ENCODE assay signal across 38 mouse cellular contexts in the genomic region with DNA sequence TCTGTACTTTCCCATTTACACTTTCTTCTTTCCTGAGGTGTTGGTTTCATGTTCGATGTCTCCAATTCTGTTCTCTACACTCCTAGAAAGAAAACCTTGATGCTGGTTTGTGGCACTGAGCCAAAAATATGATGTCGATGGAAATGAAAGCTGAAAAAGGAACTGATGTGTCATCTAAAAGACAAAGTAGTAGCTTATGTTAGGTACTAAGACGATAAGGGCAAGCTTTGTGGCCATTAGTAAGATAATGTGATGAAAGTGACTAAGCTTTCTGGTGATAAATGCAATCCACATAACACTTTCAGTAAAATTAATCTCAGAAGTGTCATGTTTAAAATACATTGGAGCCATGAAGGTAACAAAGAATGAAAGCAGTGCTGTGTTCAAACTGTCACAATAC. TPM values are rescaled to one million over a fixed set of nuclear protein-coding genes. Genes with fewer than 3 reads are reported as not detected.
"Had no signal": no experiment of that assay in that cellular context is flagged by ENCODE, and none has a peak within 500 bp of the region (broad histone marks: within the 10 kb centered on the region; RNA-seq: fewer than 3 reads in every experiment).

No protein-coding gene starts in this region.

- H3K36me3 ChIP-seq: heart, embryonic 13.5 days; heart, embryonic 15.5 days; intestine, embryonic 15.5 days; limb, embryonic 10.5 days; limb, embryonic 12.5 days; liver, embryonic 13.5 days had no signal

- H3K9me3 ChIP-seq: heart, embryonic 13.5 days; heart, embryonic 15.5 days; intestine, embryonic 15.5 days; limb, embryonic 10.5 days; limb, embryonic 12.5 days; liver, embryonic 13.5 days had no signal

- ATAC-seq: hindbrain, embryonic 16.5 days; inflammation-experienced regulatory T-cells, adult 6 months; intestine, embryonic 15.5 days; intestine, postnatal 0 days had no signal

- H3K9ac ChIP-seq: heart, embryonic 13.5 days; heart, embryonic 15.5 days; hindbrain, embryonic 14.5 days; intestine, embryonic 15.5 days; limb, embryonic 12.5 days; liver, embryonic 13.5 days had no signal

- H3K4me2 ChIP-seq: heart, embryonic 11.5 days; heart, embryonic 13.5 days; heart, embryonic 15.5 days; hindbrain, embryonic 14.5 days; intestine, embryonic 15.5 days; limb, embryonic 12.5 days; liver, embryonic 11.5 days; liver, embryonic 13.5 days had no signal

- H3K4me1 ChIP-seq: heart, embryonic 13.5 days; heart, embryonic 15.5 days; intestine, embryonic 15.5 days; limb, embryonic 10.5 days; limb, embryonic 12.5 days; liver, embryonic 13.5 days had no signal

- H3K4me3 ChIP-seq: heart, embryonic 13.5 days; heart, embryonic 15.5 days; intestine, embryonic 15.5 days; layer of hippocampus, adult 2 months; left cerebral cortex, adult 2 months; limb, embryonic 10.5 days; limb, embryonic 12.5 days; liver, embryonic 13.5 days had no signal

- H3K27me3 ChIP-seq: heart, embryonic 13.5 days; heart, embryonic 15.5 days; intestine, embryonic 15.5 days; limb, embryonic 12.5 days; liver, embryonic 13.5 days had no signal

- H3K27ac ChIP-seq: heart, embryonic 13.5 days; heart, embryonic 15.5 days; hindbrain, embryonic 14.5 days; intestine, embryonic 15.5 days; layer of hippocampus, adult 2 months; left cerebral cortex, adult 2 months; limb, embryonic 10.5 days; limb, embryonic 12.5 days; liver, embryonic 13.5 days had no signal

- DNase-seq: gastrocnemius, postnatal 14 days; gastrocnemius, postnatal 36 days; heart, adult 18-20 months; heart, postnatal 14 days; heart, postnatal 36 days; kidney, adult 18-20 months; kidney, adult 8-10 months; kidney, postnatal 10 days; kidney, postnatal 25 days; kidney, postnatal 4 days; liver; liver, embryonic 13.5 days had no signal

RNA-seq across cellular contexts. Expression of a gene that starts 2.4 kb away (rescaled TPM):
- total RNA-seq: gastrocnemius, adult 18-20 months; gastrocnemius, adult 8-10 months; gastrocnemius, postnatal 14 days; gastrocnemius, postnatal 36 days; heart, adult 18-20 months; heart, postnatal 14 days; heart, postnatal 36 days; hematopoietic stem cell, adult 5-6 weeks; layer of hippocampus, adult 2 months; layer of hippocampus, postnatal 10 days; layer of hippocampus, postnatal 25 days; left cerebral cortex, adult 2 months; left cerebral cortex, postnatal 14 days; left cerebral cortex, postnatal 36 days had no signal
- polyA plus RNA-seq: gonadal fat pad, adult 2 months; heart, embryonic 11.5 days; heart, embryonic 13.5 days; heart, embryonic 15.5 days; heart, postnatal 0 days; hindbrain, embryonic 11.5 days; hindbrain, embryonic 14.5 days; hindbrain, embryonic 16.5 days; inflammation-experienced regulatory T-cells, adult 6 months; intestine, embryonic 15.5 days; intestine, postnatal 0 days; kidney, embryonic 14.5 days; kidney, embryonic 16.5 days; limb, embryonic 10.5 days; limb, embryonic 12.5 days; limb, embryonic 14.5 days; liver, embryonic 11.5 days; liver, embryonic 13.5 days had no signal

RNA-seq across cellular contexts. Expression of a gene that starts 4.6 kb away (rescaled TPM):
- total RNA-seq: gastrocnemius, adult 18-20 months; gastrocnemius, adult 8-10 months; gastrocnemius, postnatal 14 days; gastrocnemius, postnatal 36 days; heart, adult 18-20 months; heart, postnatal 14 days; heart, postnatal 36 days; hematopoietic stem cell, adult 5-6 weeks; layer of hippocampus, adult 2 months; layer of hippocampus, postnatal 10 days; layer of hippocampus, postnatal 25 days; left cerebral cortex, adult 2 months; left cerebral cortex, postnatal 14 days; left cerebral cortex, postnatal 36 days had no signal
- polyA plus RNA-seq: gonadal fat pad, adult 2 months; heart, embryonic 11.5 days; heart, embryonic 13.5 days; heart, embryonic 15.5 days; heart, postnatal 0 days; hindbrain, embryonic 11.5 days; hindbrain, embryonic 14.5 days; hindbrain, embryonic 16.5 days; inflammation-experienced regulatory T-cells, adult 6 months; intestine, embryonic 15.5 days; intestine, postnatal 0 days; kidney, embryonic 14.5 days; kidney, embryonic 16.5 days; limb, embryonic 10.5 days; limb, embryonic 12.5 days; limb, embryonic 14.5 days; liver, embryonic 11.5 days; liver, embryonic 13.5 days had no signal

RNA-seq across cellular contexts. Expression of a gene that starts 9.8 kb away (rescaled TPM):
- total RNA-seq: gastrocnemius, adult 18-20 months; gastrocnemius, adult 8-10 months; gastrocnemius, postnatal 14 days; gastrocnemius, postnatal 36 days; heart, adult 18-20 months; heart, postnatal 14 days; heart, postnatal 36 days; hematopoietic stem cell, adult 5-6 weeks; layer of hippocampus, adult 2 months; layer of hippocampus, postnatal 10 days; layer of hippocampus, postnatal 25 days; left cerebral cortex, adult 2 months; left cerebral cortex, postnatal 14 days; left cerebral cortex, postnatal 36 days had no signal
- polyA plus RNA-seq: gonadal fat pad, adult 2 months; heart, embryonic 11.5 days; heart, embryonic 13.5 days; heart, embryonic 15.5 days; heart, postnatal 0 days; hindbrain, embryonic 11.5 days; hindbrain, embryonic 14.5 days; hindbrain, embryonic 16.5 days; inflammation-experienced regulatory T-cells, adult 6 months; intestine, embryonic 15.5 days; intestine, postnatal 0 days; kidney, embryonic 14.5 days; kidney, embryonic 16.5 days; limb, embryonic 10.5 days; limb, embryonic 12.5 days; limb, embryonic 14.5 days; liver, embryonic 11.5 days; liver, embryonic 13.5 days had no signal

RNA-seq across cellular contexts. Expression of a gene that starts 37.1 kb away (rescaled TPM):
- total RNA-seq: gastrocnemius, adult 18-20 months; gastrocnemius, adult 8-10 months; gastrocnemius, postnatal 14 days; gastrocnemius, postnatal 36 days; heart, adult 18-20 months; heart, postnatal 14 days; heart, postnatal 36 days; hematopoietic stem cell, adult 5-6 weeks; layer of hippocampus, adult 2 months; layer of hippocampus, postnatal 10 days; layer of hippocampus, postnatal 25 days; left cerebral cortex, adult 2 months; left cerebral cortex, postnatal 14 days; left cerebral cortex, postnatal 36 days had no signal
- polyA plus RNA-seq: gonadal fat pad, adult 2 months; heart, embryonic 11.5 days; heart, embryonic 13.5 days; heart, embryonic 15.5 days; heart, postnatal 0 days; hindbrain, embryonic 11.5 days; hindbrain, embryonic 14.5 days; hindbrain, embryonic 16.5 days; inflammation-experienced regulatory T-cells, adult 6 months; intestine, embryonic 15.5 days; intestine, postnatal 0 days; kidney, embryonic 14.5 days; kidney, embryonic 16.5 days; limb, embryonic 12.5 days; limb, embryonic 14.5 days; liver, embryonic 11.5 days; liver, embryonic 13.5 days had no signal

RNA-seq across cellular contexts. Expression of a gene that starts 40.3 kb away (rescaled TPM):
- total RNA-seq: hematopoietic stem cell, adult 5-6 weeks had no signal
- polyA plus RNA-seq: inflammation-experienced regulatory T-cells, adult 6 months had no signal
